Mouse (Mus musculus) lung, embryonic 16.5 days (tissue): Measurements from ENCODE around the gene Pdhx. TPM values are rescaled to one million over a fixed set of nuclear protein-coding genes. Genes with fewer than 3 reads are reported as not detected.

Experiments
- ATAC-seq: fragments of 200-750 bp; cut with Nextera tagmentation; 2 replicates; pipeline ENCODE4 v1.8.0; 2017; ENCODE audit warnings: low read depth, mild to moderate bottlenecking, moderate library complexity
- H3K27ac ChIP-seq: fragments of 300-500 bp; sonication (generic); 2 replicates; pipeline ENCODE4 v1.5.1; 2014; ENCODE audit warnings: mild to moderate bottlenecking, control low read depth, low read length
- H3K27me3 ChIP-seq: fragments of 300-500 bp; sonication (generic); 2 replicates; pipeline ENCODE4 v1.6.1; 2014; ENCODE audit warnings: low read depth, low read length, mixed read lengths; ENCODE audit not compliant: control insufficient read depth, insufficient read depth
- H3K36me3 ChIP-seq: fragments of 300-500 bp; sonication (generic); 2 replicates; pipeline ENCODE4 v1.6.1; 2014; ENCODE audit warnings: low read length; ENCODE audit not compliant: control insufficient read depth, insufficient read depth
- H3K4me1 ChIP-seq: fragments of 300-500 bp; sonication (generic); replicated peaks from 2 replicates; pipeline ENCODE4 v1.6.1; 2014; ENCODE audit warnings: low read length, mixed read lengths; ENCODE audit not compliant: control insufficient read depth, insufficient read depth
- H3K4me2 ChIP-seq: fragments of 300-500 bp; sonication (generic); 2 replicates; pipeline ENCODE4 v1.6.1; 2014; ENCODE audit warnings: low read depth, low read length, control low read depth
- H3K4me3 ChIP-seq: fragments of 300-500 bp; sonication (generic); 2 replicates; pipeline ENCODE4 v1.5.1; 2014; ENCODE audit warnings: mild to moderate bottlenecking, low read length, control low read depth
- H3K9ac ChIP-seq: fragments of 300-500 bp; sonication (generic); 2 replicates; pipeline ENCODE4 v1.6.1; 2014; ENCODE audit warnings: low read length, control low read depth
- H3K9me3 ChIP-seq: fragments of 300-500 bp; sonication (generic); 2 replicates; pipeline ENCODE4 v1.6.1; 2016; ENCODE audit warnings: low read length; ENCODE audit not compliant: control insufficient read depth
- polyA plus RNA-seq: library from polyadenylated mRNA; unstranded; fragments of >200 nt; fragmentation: Nextera tagmentation; extraction: Ambion mirVana; gene quantifications from 2 replicates; pipeline ENCODE4 v1.2.1, GENCODE M21; 2015

Gene Pdhx
- polyA plus RNA-seq, 1 experiment from 2014 or later = 42.4 TPM

DNA sequence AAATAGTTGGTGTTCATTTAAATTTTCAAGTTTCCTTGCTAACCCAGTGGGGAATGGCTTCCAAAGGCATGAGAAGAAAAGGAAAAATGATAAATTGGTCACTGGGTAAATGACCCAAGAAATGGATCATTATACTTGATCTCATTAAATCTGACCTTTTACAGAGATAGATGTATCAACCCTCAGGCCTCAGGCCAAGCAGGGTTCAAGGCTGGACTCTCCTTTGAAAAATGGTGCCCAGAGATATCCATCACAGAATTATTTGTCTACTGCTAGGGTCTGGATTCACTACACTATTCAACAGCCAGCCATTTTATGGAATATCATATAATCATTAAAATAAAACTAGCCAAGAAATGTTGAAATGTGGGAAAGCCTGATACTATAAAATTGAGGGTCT is 101.4 kb downstream of the Pdhx start:
- no peaks in the 10 kb centered on the region for H3K27me3 ChIP-seq
- no peaks in the 10 kb centered on the region for H3K36me3 ChIP-seq
- H3K4me1 ChIP-seq = no peaks in the 10 kb centered on the region
- no peak for ATAC-seq
- H3K9me3 ChIP-seq = no peaks in the 10 kb centered on the region
- H3K4me3 ChIP-seq = no peak overlapping the region
- H3K9ac ChIP-seq = no peak overlapping the region
- no peak overlapping the region for H3K27ac ChIP-seq
- no peak overlapping the region for H3K4me2 ChIP-seq

Other genes starting within 250 kb of the Pdhx start
- 34.8 and 35.7 TPM in 2 replicates for gene Cd44, start 171.8 kb downstream of the Pdhx start, polyA plus RNA-seq
- 74.4 and 81.8 TPM in 2 replicates for gene Apip, start 162 bp upstream of the Pdhx start, polyA plus RNA-seq
- 7.1 and 7.3 TPM in 2 replicates for gene Ehf, start 229.8 kb upstream of the Pdhx start, polyA plus RNA-seq